Mouse (Mus musculus): ENCODE results near the gene Zfp462.

- TF ChIP-seq CTCF (IDR thresholded peaks at IDR 0.05; ENCODE audit: low read depth) (no peak), EP300 (IDR thresholded peaks at IDR 0.05; ENCODE audit: low read depth) (no peak)
These were observed 48.8 kb upstream of the Zfp462 start for GRCm38 (mm10) chr4:54896017-54896416.
